Mouse (Mus musculus) bone marrow, adult 2 months (tissue): ENCODE results near the gene Cog2.

ENCODE experiments used
- CTCF ChIP-seq: fragments of 200-500 bp; IDR thresholded peaks from 2 replicates; pipeline ENCODE4 v1.5.1; 2011; ENCODE audit warnings: low read length, control low read depth; ENCODE audit not compliant: control insufficient read depth, insufficient read depth
- POLR2A ChIP-seq: fragments of 200-500 bp; IDR thresholded peaks from 2 replicates; pipeline ENCODE4 v1.6.1; 2011; ENCODE audit warnings: low read depth, mild to moderate bottlenecking, control low read depth, low read length, borderline replicate concordance; ENCODE audit not compliant: control insufficient read depth

- TF ChIP-seq POLR2A (no peak), CTCF (no peak)
These were observed 68.8 kb downstream of the Cog2 start for GRCm38 (mm10) chr8:124589393-124589792.
